Mouse (Mus musculus): Measurements from ENCODE around the gene Agl.

DNA sequence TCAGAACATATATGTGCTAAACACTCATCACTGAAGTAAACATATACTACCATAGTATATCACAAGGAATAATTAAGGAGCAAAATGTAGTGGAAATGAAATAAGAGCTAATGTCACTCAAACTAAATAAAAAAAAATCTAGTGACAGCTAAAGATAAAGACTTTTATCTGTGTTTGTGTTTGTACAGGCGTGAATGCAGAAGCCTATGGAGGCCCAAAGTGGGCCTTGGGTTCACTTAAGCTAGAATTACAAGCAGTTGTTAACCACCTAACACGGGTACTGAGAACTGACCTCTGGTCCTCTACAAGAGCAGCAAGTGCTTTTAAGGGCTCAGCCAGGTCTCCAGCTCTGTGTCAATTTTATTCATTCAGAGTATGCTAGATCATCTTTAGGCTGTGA lies 31.0 kb downstream of the Agl start:
- no peak for TF ChIP-seq POLR2A (IDR thresholded peaks at IDR 0.05; ENCODE audit: extremely low read depth, insufficient read depth, low read length)
- no peak for TF ChIP-seq CTCF (IDR thresholded peaks at IDR 0.05; ENCODE audit: extremely low read depth, insufficient read depth, low read length)

Measured in cortical plate, adult 2 months (tissue).